Mouse (Mus musculus) cortical plate, adult 2 months (tissue): Measurements from ENCODE around the gene Fads2.

Source experiments
- CTCF ChIP-seq: fragments of 200-500 bp; IDR thresholded peaks from 2 replicates; pipeline ENCODE4 v1.5.1; 2011; ENCODE audit warnings: mild to moderate bottlenecking, control low read depth, low read length; ENCODE audit not compliant: insufficient read depth; ENCODE audit errors: extremely low read depth
- POLR2A ChIP-seq: fragments of 200-500 bp; IDR thresholded peaks from 2 replicates; pipeline ENCODE4 v1.6.1; 2011; ENCODE audit warnings: mild to moderate bottlenecking, low read length, control low read depth; ENCODE audit not compliant: insufficient read depth; ENCODE audit errors: extremely low read depth

- TF ChIP-seq CTCF (no peak), POLR2A (no peak)
These were observed 51.1 kb downstream of the Fads2 start for GRCm38 (mm10) chr19:10050438-10050837.
